Mouse (Mus musculus): ENCODE results near the gene Selenok.
A peak's percentile ranks its signal among the peaks of the same experiment; 100 is the strongest.

The Selenok gene

DNA sequence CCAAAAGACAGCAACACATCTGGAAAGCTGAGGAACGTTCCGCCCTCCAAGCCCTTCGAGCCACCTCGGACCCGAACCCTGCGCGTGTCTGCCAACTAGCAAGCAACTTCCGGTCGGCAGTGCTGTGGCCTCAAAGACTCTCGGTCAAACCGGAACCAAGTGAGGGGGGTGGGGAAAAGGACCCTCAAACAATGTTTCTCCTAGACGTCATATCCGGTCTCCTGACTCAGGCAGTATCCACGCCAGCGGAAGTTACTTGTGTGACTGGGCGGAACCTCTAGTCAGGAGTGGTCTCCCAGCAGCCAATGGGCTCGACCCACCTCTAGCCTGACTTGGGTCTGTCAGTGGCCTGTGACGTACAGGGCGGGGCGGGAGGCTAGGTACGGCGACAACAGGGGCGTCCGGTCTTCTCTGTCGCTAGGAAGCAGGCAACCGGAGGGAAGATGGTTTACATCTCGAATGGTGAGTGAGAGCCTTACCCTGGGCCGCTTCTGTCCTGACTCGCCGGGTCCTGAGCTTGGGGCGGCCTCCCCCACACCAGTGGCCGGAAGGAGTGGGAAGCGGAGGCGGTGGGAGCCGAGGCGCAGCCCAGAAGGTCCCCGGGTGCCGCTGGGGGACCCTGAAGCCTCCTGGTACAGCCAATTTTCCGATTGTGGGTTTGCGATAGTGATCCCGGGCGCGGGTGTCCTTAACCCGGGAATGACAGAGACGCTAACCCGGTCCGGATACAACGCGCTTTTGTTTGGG lies at the start of gene Selenok:
Gene Selenok (plus strand): TSS at position 234 of the 747 bp plus-strand sequence.
- DNase-seq = peak; percentile 100

DNA sequence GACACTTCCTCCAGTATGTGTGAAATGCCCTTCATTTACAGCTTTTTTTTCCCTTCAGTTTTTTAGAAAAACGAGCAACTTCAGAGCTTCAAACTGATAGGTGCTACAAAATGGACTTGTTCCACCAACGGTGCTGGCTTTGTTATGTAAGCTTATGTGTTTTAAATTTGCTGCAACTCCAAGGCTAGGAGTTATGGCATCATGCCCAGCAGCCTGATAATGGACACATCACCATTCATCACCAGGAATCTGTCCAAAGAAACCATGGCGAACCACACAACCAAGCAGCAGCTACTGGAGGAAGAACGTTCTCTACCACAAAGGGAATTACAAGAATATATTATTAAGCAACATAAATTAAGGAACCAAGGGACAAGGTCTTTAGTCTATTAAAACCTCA lies 39.1 kb upstream of the Selenok start:
- DNase-seq = no peak

DNA sequence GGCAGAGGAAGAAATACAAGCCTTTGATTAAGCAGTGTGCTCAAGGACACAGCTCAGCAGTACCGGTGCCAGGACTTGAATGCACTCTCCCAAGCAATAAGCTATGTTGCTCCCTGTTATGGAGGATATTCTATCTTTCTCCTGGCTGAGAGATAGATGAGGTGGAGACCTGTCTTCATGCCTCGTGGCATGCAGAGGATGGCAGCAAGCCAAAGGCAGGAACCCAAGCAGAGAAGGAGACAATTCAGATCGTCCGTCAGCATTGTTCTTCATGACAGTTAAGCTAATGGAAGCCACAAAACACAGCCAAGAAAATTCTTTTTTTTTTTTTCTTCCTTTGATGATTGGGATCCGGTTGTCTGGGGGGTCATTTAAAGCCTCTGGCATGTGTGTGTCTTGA lies 32.6 kb upstream of the Selenok start:
- DNase-seq = no peak

DNA sequence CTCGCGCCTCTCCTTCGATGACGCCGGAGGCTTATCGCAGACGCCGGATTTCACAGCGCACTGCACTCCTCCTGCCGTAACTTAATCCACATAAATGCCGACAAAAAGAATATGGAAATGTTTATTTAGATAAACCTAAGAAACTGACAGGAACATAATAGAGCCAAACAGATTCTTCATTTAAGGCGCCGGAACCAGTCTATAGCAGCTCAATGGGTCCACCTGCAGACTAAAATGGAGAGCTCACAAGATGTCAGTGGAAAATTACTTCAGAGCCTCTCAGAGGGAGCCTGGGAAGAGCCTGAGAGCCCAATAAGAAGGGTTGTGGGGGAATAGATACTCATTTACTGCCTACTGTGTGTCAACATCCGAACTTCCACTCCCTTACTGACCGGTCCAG lies 30.6 kb upstream of the Selenok start:
- peak; percentile 5 for DNase-seq

DNA sequence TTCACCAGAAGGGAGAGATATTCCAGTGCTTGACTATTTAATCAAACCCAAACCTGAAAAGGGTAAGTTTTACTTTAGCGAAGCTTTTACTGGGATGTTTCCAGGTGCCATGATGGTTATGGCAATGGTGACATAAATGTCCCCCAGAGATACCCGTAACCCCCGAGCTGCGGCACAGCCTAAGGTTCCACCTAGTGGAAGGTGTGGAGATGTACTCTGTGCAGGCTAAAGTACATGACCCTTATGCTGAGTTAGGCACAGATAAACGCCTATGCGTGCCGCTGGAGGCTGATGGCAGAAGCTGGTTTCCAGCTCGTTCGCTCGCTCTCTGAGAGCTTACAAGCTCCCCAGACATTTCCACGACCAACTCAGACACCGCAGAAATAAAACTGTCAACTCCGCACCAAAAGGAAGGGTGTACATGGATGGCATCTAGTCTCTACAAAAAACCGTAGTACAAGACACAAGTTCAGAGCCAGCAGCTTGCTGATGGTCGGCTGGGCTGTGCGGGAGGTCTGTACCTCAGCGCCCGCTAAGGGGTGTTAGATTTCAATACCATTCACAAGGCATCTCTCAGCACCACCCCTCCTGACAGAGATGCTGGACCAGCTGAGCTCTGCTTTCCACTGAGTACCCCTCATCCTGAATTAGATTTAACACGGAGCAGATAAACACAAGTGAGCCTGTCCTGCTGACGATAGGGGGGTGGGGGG lies 28.4 kb upstream of the Selenok start:
- no peak for DNase-seq

DNA sequence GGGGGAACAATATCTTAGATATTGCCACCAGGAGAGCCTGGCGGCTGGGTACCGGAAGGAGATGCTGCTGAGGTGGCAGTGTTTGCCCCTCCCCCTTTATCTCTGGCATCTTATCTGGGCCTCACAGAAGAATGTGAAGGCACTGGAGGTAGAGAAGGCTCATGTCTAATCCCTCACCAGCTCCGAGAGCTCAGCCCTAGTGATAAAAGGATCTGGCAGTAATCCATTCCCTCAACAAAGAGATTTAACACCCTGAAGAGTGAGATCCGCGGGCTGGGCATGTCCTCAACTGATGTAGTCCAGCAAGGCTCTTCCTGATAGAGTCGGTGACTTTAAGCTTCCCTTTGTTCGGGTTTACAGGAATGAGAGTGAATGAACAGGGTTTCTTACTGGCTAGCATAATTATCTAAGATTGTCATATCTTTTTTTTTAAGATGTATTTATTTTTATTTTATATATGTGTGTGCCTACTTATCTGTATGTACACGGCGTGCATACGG lies 27.7 kb upstream of the Selenok start:
- no peak for DNase-seq

DNA sequence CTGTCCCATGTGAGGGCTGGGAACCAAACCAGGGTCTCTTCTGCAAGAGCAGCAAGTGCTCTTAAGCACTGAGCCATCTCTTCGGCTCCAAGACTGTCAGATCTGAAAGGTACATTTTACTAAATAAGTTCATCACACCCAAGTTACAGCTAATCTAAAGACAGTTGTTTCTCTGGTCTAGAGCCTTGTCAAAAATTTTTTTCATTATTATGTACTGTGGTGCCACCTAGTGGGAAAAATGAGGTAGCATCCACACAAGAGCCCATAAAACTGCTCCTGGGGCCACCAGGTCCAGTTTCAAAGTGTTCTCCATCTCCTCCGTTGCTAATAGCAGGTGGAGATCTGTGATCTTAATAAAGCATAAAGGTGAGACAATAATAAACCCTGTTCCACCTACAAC lies 27.2 kb upstream of the Selenok start:
- DNase-seq = peak; percentile 66

DNA sequence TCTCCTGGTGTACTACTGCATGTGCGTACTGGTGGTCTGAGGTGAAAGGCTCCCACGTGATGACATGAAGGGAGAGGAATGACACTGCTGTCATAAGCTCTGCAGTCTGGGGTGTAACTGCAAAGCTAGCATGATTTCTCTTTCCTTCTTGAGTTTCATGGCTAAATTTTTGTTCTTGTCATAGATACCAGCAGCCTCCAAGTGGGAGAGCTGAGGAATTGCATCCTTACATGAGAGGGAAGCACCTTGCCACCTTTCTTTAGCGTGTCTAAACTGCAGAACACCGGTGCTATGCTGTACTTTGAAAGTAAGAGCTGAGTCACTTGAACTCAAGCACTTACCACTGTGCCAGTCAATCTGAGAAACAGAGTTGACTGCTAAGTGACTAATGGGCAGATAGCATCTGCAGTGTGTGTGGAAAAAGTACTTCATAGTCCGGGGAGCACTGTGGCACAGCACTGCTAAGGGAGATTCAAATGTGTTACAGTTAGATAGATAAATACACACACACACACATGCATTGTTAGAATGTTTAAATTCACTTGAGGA lies 21.3 kb upstream of the Selenok start:
- no peak for DNase-seq

DNA sequence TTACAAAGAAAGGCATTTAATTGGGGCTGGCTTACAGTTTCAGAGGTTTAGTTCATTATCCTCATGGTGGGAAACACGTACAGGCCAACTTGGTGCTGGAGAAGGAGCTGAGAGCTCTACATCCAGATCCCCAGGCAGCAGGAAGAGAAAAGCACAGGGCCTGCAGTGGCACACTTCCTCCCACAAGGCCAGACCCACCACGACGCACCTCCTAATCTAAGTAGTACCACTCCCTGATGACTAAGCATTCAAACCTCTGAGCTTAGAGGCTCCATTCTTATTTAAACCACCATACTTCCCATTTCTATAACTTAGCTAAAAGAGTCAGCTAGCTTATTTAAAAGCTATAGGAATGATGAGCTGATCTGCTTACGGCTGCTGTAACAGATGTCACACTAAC lies 17.3 kb upstream of the Selenok start:
- no peak for DNase-seq

DNA sequence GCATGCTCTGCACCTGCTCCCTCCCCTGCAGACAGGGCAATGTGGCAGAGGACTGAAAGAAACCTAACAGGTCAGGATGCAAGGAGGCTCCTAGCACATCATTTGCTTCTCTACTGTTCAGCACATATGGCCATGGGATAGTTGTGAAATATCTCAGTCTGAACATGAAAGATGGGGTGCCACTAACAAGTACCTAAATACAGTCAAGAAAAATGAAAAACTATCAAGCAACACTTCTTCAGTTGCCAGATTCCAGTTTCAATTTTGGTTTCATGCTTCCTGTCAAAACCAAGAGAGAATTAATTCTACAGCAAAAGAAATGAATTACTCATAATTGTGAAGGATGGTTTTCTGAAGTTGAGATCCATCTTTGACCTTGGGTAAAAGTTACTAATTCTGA lies 10.7 kb upstream of the Selenok start:
- DNase-seq = no peak

DNA sequence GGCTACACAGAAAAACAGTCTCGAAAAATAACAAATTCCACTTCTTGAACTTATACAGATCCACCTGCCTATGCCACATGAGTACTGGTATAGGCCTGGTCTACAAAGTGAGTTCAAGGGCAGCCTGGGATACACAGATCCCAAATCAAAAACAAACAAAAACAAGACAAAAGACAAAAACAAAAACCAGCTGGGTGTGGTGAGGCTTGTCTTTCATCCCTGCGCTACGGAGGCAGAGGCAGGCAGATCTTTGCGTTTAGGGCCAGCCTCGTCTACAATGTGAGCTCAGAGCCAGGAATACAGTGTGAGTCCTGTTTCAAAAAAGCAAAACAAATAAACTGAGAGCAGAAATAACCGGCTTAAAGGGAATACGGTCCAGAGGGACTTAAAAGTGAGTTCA lies 497 bp upstream of the Selenok start:
- no peak for DNase-seq

DNA sequence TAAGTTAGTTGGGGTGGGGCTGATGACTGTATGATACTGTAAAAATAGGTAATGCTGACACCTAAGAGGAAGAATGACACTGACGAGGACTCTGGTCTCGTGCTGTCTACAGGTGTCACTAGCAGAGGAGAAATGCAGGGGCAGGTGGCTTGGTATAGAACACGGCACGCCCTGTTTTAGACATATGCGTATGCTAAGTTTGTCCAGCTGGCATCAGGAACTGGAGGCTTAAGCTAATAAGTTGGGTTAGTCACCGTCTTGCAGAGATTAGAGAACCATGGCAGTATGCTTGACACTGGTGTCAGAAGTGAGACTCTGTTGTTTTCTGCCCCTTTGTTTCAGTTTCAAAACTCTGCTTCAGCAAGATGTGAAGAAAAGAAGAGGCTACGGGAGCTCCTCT lies 3.3 kb downstream of the Selenok start:
- DNase-seq = no peak

DNA sequence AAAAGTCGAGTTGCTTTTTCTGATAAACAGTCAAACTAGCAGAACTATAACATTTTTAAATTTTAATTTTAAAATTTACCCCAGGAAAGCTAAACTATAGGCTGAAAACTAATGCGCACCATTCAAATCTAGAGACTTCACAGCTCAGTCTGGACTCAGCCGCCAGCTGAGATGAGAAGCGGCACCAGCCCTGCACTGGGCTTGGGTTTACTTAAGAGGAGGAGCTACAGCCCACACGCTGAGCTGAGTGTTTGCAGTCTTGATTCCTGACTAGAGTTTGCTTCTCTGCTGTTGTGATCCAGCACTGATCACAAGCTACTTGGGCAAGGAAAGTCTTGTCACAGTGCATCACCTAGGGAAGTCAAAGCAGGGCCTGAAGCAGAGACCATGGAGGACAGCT lies 3.9 kb downstream of the Selenok start:
- no peak for DNase-seq

DNA sequence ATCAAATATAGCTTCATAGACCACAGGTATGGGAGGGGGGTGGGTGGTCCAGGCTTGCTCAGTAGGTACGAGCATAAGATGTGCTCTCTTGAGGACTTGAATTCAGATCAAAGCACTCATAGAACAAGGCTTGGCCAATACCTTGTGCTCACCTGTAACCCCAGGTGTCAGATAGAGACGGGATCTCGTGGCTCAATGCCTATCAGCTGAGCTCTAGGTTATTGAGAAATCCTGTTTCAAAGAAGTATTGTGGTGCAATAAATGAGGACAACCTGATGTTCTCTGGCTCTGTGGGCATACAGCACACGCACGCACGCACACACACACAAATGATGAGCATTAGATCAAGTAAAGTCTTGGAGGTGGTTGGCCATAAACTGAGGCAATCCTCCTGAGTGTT lies 8.8 kb downstream of the Selenok start:
- no peak for DNase-seq

DNA sequence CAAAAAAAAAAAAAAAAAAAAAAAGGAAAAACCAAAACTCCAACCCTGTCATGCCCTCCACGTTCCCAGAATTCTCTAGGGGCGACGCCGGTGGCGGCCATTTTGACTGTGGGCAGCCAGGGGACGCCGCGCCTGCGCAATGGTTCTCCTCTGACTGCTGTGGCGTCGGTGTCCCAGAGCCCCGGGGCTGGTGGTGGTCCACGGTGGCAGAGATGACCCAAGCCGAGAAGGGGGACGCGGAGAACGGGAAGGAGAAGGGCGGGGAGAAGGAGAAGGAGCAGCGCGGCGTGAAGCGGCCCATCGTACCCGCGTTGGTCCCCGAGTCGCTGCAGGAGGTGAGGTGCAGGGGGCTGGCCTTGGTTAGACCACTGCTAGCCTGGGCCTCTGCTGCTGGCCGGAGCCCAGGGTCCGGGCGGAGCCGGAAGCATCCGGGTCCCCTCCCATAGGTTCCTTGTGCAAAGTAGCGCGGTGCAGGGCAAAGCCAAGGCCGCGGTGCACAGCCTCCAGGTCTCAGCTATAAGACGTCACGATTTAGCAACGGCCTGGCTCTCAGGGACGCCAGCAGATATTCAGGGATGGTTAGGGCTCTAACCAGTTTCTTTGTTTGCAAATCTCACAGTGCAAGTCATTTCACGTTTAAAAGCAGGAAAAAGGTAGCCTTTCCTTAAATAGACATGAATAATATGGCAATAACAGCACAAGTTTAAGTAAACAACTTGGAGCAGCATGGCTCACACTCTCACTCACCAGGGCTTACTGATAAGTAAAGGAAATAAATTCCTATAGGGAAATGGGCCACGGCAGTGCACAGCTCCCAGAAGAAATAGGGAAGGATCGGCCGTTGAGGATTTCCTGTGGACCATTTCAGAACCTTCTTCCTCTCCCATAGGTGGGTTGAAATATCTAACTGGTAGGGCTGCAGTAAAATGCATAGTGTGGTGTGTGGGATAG lies 10.4 kb downstream of the Selenok start, which contains the start of gene Actr8:
Gene Actr8 (plus strand): TSS at position 84 of the 951 bp plus-strand sequence.
- DNase-seq = peak; percentile 92

DNA sequence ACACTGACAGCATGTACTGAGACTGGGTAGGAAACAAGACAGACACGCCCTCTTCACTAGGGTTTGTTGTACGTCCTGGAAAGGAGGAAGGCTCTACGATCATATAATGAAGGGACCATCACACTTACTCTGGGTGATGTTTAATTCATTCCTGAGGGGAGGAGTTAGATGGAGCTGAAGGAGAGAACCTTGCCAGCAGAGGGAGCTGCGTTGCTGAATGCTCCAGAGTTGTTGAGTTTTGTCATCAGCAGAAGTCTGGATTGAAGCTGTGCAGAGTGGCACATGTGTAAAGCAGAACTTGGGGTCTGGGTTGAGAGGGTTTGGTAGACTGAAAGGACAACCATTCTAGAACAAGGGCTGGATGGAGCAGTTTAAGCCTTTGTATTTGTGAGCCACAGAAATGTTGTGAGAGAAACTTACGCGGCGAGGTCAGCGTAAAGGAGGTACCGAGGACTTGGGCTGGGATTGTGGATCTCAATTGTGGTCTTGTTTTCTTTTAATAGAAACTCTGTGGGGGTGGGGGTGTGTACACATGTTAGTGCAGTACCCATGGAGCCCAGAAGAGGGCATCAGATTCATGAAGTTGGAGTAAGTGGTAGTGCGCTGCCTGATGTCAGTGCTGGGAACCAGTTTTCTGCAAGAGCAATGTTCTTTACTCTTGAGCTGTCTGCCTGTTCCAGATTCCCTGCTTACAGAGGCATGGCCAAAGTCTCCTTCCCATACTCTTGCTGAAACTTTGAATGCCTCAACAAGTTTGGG lies 12.5 kb downstream of the Selenok start:
- DNase-seq = peak; percentile 39

DNA sequence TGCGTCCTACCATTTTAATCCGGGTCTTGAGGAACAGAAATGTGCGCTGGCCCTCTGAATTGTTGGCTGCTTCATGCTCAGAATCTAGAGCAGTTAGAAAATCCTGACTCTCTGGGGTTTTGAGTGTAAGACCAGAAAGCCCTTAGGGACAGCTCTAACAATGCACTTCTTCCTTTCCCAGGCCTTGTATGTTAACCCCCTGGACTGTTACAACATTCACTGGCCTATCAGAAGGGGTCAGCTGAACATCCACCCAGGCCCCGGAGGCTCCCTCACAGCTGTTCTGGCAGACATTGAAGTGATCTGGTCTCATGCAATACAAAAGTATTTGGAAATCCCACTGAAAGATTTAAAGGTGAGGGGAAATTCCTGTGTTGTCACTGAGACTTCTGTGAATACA lies 18.0 kb downstream of the Selenok start:
- DNase-seq = no peak

DNA sequence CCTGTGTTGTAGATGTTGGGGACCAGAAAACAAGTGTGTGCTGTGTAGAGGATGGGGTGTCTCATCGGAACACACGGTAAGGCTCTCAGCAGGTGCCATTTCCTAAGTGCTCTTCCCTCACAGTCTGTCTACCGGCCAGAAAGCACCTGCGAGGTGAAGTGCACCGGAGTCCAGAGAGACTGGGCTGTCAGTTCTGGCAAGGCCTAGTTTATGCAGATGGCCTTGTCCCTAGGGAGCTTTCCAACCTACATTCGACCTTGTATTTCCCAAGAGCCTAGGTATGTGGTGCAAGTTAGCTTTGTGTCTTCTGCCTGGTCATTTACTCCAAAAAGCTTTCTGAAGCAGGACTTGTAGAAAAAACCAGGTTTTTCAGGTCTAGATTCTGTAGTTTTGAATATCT lies 19.2 kb downstream of the Selenok start:
- DNase-seq = no peak

DNA sequence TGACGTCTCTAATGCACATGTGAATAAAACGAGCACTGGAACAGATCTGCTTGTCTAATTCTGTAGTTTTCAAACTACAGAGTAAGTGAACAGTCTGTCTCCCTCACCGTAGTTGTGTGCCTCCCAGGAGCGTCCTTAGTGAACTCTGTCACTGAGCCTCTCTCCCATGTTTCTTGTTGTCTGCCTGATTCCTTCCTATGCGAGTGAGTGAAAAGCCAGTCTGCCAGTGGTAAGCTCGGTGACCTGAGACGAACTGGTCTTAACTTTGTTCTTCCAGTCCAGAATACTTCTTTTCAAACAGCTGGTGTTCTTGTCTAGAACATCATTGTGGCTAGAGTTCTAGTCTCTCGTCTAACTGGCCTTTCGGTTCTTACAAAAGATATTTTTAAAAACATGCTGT lies 19.6 kb downstream of the Selenok start:
- DNase-seq = no peak

DNA sequence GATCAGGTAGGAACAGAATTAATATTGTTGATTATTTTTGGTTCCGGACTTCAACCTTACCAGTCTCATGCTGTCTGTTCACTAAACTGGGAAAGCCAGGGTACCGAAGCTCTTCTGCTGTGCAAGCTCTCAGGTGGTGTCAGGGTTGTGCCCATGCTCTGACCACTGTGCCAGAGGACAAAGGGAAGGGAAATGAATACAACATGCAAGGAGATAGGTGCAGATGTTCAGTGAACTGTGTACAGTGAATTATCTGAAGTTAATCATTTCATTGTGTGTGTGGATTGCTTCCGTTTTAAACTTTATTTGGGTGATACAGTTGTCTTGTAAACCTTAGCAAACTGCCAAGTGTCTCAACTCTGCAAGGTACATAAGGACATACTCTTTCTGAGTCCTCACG lies 20.2 kb downstream of the Selenok start:
- no peak for DNase-seq

DNA sequence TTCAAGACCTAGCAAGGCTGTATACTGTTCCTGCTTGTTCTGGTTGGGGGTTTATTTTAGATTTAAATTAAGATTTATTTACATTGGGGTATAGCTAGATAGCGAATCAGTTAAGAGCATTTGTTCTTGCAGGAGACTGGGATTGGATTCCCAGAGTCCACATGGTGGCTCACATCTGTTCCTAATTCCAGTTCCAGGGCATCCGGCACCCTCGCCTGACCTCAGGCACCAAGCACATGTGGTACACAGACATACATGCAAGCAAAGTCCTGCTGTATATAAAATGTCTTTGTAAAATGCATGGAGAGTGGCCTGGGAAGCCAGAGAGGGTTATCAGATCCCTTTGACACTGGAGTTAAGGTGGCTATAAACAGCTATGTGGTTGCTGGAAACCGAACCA lies 26.9 kb downstream of the Selenok start:
- no peak for DNase-seq
